Mouse (Mus musculus): Measurements from ENCODE around the gene Pnmal1.

DNA sequence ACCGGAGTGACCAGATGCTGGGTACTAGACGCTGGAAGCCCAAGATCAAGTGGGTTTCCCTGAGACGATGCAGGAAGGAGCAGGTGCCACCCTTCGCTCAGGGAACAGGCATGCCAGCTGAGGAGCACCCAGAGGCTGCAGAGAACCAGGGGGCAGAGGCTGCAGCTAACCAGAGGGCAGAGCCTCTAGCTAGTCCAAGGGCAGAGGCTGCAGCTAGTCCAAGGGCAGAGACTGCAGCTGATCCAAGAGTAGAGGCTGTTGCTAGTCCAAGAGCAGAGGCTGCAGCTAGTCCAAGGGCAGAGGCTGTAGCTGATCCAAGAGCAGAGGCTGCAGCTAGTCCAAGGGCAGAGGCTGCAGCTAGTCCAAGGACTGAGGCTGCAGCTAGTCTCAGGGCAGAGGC, 35.9 kb downstream of the Pnmal1 start:
- TF ChIP-seq CTCF (IDR thresholded peaks at IDR 0.05; ENCODE audit: extremely low read depth, insufficient read depth, low read length) (no peak), POLR2A (IDR thresholded peaks at IDR 0.05; ENCODE audit: extremely low read depth, insufficient read depth, low read length) (no peak)
